Mouse (Mus musculus): ENCODE measurements around the gene Psrc1.

The Psrc1 gene

GRCm38 (mm10) chr3:108378875-108379663 lies 4.6 kb upstream of the Psrc1 start:
- POLR2A ChIA-PET: interaction anchor here in 3 of 4 experiments (0.7 to 1.2 kb wide), 3 partner anchors 86 to 179 kb away, joined by 3 read pairs; partner anchors contain the start of gene Psma5 (in 1 of the 3)
- CTCF ChIA-PET: interaction anchor here in 2 of 4 experiments (0.7 to 1.1 kb wide), 3 partner anchors 10 to 390 kb away, joined by 3 to 6 read pairs (median 3); no protein-coding TSS in a partner anchor

- CTCF ChIA-PET: interaction anchor here in 2 of 4 experiments (0.6 to 1.5 kb wide), 4 partner anchors 98 to 449 kb away, joined by 3 to 8 read pairs (median 5); partner anchors contain the start of gene Gstm7 (in 1 of the 2)
- POLR2A ChIA-PET: interaction anchor here in 2 of 4 experiments (0.7 kb wide), 2 partner anchors 8 to 132 kb away, joined by 3 to 4 read pairs; no protein-coding TSS in a partner anchor
Measured at GRCm38 (mm10) chr3:108380695-108381094, 2.9 kb upstream of the Psrc1 start.

- ChIA-PET POLR2A (interaction anchor here in 3 of 4 experiments (0.6 to 4.2 kb wide), 48 partner anchors 7 to 483 kb away, joined by 3 to 51 read pairs (median 5); partner anchors contain the start of genes Sort1 (in 3 of the 3), Atxn7l2 (in 2 of the 3), Cyb561d1 (in 2 of the 3) and Gnai3 (in 2 of the 3)), CTCF (interaction anchor here (0.6 to 2.3 kb wide), 12 partner anchors 11 to 992 kb away, joined by 3 to 11 read pairs (median 8); partner anchors contain the start of genes Cyb561d1 (in 1 of the 4) and Sort1 (in 1 of the 4))
Measured at GRCm38 (mm10) chr3:108381945-108382875, 1.4 kb upstream of the Psrc1 start.

- ChIA-PET POLR2A (interaction anchor here (0.8 to 4.2 kb wide), 46 partner anchors 8 to 527 kb away, joined by 3 to 51 read pairs (median 7); partner anchors contain the start of genes Atxn7l2 (in 3 of the 4), Sars (in 3 of the 4), Cyb561d1 (in 2 of the 4) and Mybphl (in 2 of the 4)), CTCF (interaction anchor here in 3 of 4 experiments (0.5 to 2.6 kb wide), 10 partner anchors 17 to 464 kb away, joined by 3 to 11 read pairs (median 4); partner anchors contain the start of genes Sars (in 1 of the 3) and Sort1 (in 1 of the 3))
Measured at GRCm38 (mm10) chr3:108384425-108384824, 786 bp downstream of the Psrc1 start.

- ChIA-PET CTCF (interaction anchor here in 2 of 4 experiments (1.5 to 2.2 kb wide), 2 partner anchors 15 to 104 kb away, joined by 4 to 6 read pairs; no protein-coding TSS in a partner anchor), POLR2A (interaction anchor here in 3 of 4 experiments (0.6 to 3.5 kb wide), 12 partner anchors 9 to 181 kb away, joined by 3 to 31 read pairs (median 4); partner anchors contain the start of genes Mybphl (in 1 of the 3) and Sort1 (in 1 of the 3))
Measured at GRCm38 (mm10) chr3:108386186-108386585, 2.5 kb downstream of the Psrc1 start.

GRCm38 (mm10) chr3:108389111-108389545 lies 5.5 kb downstream of the Psrc1 start:
- CTCF ChIA-PET: interaction anchor here (0.6 to 2.9 kb wide), 19 partner anchors 10 to 270 kb away, joined by 3 to 14 read pairs (median 4); partner anchors contain the start of gene Atxn7l2 (in 1 of the 4)
- POLR2A ChIA-PET: interaction anchor here (0.6 to 3.6 kb wide), 24 partner anchors 9 to 224 kb away, joined by 3 to 16 read pairs (median 4); partner anchors contain the start of genes Atxn7l2 (in 3 of the 4), 1700013F07Rik (in 1 of the 4), Psma5 (in 1 of the 4) and Sars (in 1 of the 4)

- POLR2A ChIA-PET: interaction anchor here in 3 of 4 experiments (0.6 to 2.0 kb wide), 10 partner anchors 8 to 247 kb away, joined by 3 to 8 read pairs (median 4); partner anchors contain the start of genes Psrc1 (in 3 of the 3) and Gnai3 (in 1 of the 3)
- CTCF ChIA-PET: interaction anchor here in 3 of 4 experiments (1.0 to 1.4 kb wide), 5 partner anchors 9 to 110 kb away, joined by 3 to 9 read pairs (median 4); no protein-coding TSS in a partner anchor
Measured at GRCm38 (mm10) chr3:108392299-108392698, 8.7 kb downstream of the Psrc1 start.

GRCm38 (mm10) chr3:108392793-108393192 lies 9.2 kb downstream of the Psrc1 start:
- CTCF ChIA-PET: interaction anchor here in 3 of 4 experiments (0.5 to 1.4 kb wide), 7 partner anchors 8 to 192 kb away, joined by 3 to 9 read pairs (median 4); partner anchors contain the start of gene Cyb561d1 (in 1 of the 3)
- POLR2A ChIA-PET: interaction anchor here in 3 of 4 experiments (0.6 to 2.0 kb wide), 15 partner anchors 9 to 247 kb away, joined by 3 to 8 read pairs (median 3); partner anchors contain the start of genes Psrc1 (in 3 of the 3), Gnai3 (in 1 of the 3) and Sars (in 1 of the 3)

GRCm38 (mm10) chr3:108398281-108398680 lies 14.6 kb downstream of the Psrc1 start:
- CTCF ChIA-PET: interaction anchor here in 2 of 4 experiments (1.0 to 1.5 kb wide), 2 partner anchors 9 to 116 kb away, joined by 4 to 7 read pairs; no protein-coding TSS in a partner anchor
- POLR2A ChIA-PET: interaction anchor here in 3 of 4 experiments (0.8 to 2.3 kb wide), 6 partner anchors 10 to 139 kb away, joined by 3 to 6 read pairs (median 4); partner anchors contain the start of gene Psrc1 (in 1 of the 3)

GRCm38 (mm10) chr3:108400442-108400841 lies 16.8 kb downstream of the Psrc1 start:
- ChIA-PET POLR2A (interaction anchor here in 2 of 4 experiments (0.9 to 3.1 kb wide), 5 partner anchors 11 to 144 kb away, joined by 3 to 10 read pairs (median 4); partner anchors contain the start of genes Psma5 (in 1 of the 2) and Psrc1 (in 1 of the 2)), CTCF (interaction anchor here in 2 of 4 experiments (0.6 to 2.4 kb wide), 7 partner anchors 8 to 236 kb away, joined by 3 to 14 read pairs (median 8); partner anchors contain the start of gene Psrc1 (in 1 of the 2))

- POLR2A ChIA-PET: interaction anchor here (0.6 to 3.1 kb wide), 25 partner anchors 9 to 320 kb away, joined by 3 to 10 read pairs (median 3); partner anchors contain the start of genes Psrc1 (in 3 of the 4), Sars (in 3 of the 4), Celsr2 (in 1 of the 4) and Gpsm2 (in 1 of the 4)
- CTCF ChIA-PET: interaction anchor here (0.5 to 2.4 kb wide), 45 partner anchors 9 to 370 kb away, joined by 3 to 14 read pairs (median 4); partner anchors contain the start of genes Sars (in 3 of the 4), Tmem167b (in 3 of the 4), Psrc1 (in 2 of the 4) and Celsr2 (in 1 of the 4)
Measured at GRCm38 (mm10) chr3:108401692-108402527, 18.3 kb downstream of the Psrc1 start.

- CTCF ChIA-PET: interaction anchor here (0.6 to 2.4 kb wide), 14 partner anchors 9 to 238 kb away, joined by 3 to 14 read pairs (median 7); partner anchors contain the start of genes Psrc1 (in 2 of the 4), Celsr2 (in 1 of the 4), Sars (in 1 of the 4) and Tmem167b (in 1 of the 4)
- POLR2A ChIA-PET: interaction anchor here in 3 of 4 experiments (0.6 to 3.1 kb wide), 15 partner anchors 9 to 169 kb away, joined by 3 to 10 read pairs (median 4); partner anchors contain the start of genes Psrc1 (in 3 of the 3), Sars (in 2 of the 3), Taf13 (in 1 of the 3) and Tmem167b (in 1 of the 3)
Measured at GRCm38 (mm10) chr3:108402528-108402920, 18.9 kb downstream of the Psrc1 start.

- ChIA-PET POLR2A (interaction anchor here in 2 of 4 experiments (0.7 to 1.1 kb wide), 5 partner anchors 17 to 166 kb away, joined by 3 to 5 read pairs (median 3); partner anchors contain the start of genes Sars (in 1 of the 2) and Taf13 (in 1 of the 2)), CTCF (no interaction called here)
Measured at GRCm38 (mm10) chr3:108405536-108406305, 22.1 kb downstream of the Psrc1 start.

GRCm38 (mm10) chr3:108406306-108406885 lies 22.8 kb downstream of the Psrc1 start:
- CTCF ChIA-PET: no interaction called here
- POLR2A ChIA-PET: interaction anchor here in 2 of 4 experiments (0.7 to 1.1 kb wide), 5 partner anchors 17 to 166 kb away, joined by 3 to 5 read pairs (median 3); partner anchors contain the start of genes Sars (in 1 of the 2) and Taf13 (in 1 of the 2)

Data from embryonic stem cell, embryonic (primary cell).